Mouse (Mus musculus) cerebellum, postnatal 10 days (tissue): ENCODE measurements around the gene Hist2h2be.

Experiments
- DNase-seq, 2 experiments: peaks; one replicate each; pipeline ENCODE4 v3.0.0; 2021; ENCODE audit warnings: mixed read lengths in 2 of 2

Gene Hist2h2be

DNA sequence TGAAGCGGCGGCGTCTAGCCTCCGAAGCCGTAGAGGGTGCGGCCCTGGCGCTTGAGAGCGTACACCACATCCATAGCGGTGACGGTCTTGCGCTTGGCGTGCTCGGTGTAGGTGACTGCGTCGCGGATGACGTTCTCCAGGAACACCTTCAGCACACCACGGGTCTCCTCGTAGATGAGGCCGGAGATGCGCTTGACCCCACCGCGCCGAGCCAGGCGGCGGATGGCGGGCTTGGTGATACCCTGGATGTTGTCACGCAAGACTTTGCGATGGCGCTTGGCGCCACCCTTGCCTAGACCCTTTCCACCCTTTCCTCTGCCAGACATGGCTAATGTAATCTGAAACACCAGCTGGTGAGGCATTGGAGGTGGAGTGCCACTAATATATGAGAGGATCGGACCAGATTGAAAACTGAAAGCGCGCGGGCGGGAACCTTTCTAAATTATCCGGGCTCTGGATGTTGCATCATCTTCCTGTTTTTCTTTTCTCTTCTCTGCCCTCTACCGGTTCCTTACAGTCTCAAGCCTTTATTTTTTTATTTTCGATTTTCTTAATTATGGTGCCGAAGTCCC lies 42.1 kb downstream of the Hist2h2be start, which contains the start of gene Hist2h4:
Gene Hist2h4, minus strand, starts transcription at position 333 of the 572 bp plus-strand sequence.
- peak; percentile 98 for DNase-seq

DNA sequence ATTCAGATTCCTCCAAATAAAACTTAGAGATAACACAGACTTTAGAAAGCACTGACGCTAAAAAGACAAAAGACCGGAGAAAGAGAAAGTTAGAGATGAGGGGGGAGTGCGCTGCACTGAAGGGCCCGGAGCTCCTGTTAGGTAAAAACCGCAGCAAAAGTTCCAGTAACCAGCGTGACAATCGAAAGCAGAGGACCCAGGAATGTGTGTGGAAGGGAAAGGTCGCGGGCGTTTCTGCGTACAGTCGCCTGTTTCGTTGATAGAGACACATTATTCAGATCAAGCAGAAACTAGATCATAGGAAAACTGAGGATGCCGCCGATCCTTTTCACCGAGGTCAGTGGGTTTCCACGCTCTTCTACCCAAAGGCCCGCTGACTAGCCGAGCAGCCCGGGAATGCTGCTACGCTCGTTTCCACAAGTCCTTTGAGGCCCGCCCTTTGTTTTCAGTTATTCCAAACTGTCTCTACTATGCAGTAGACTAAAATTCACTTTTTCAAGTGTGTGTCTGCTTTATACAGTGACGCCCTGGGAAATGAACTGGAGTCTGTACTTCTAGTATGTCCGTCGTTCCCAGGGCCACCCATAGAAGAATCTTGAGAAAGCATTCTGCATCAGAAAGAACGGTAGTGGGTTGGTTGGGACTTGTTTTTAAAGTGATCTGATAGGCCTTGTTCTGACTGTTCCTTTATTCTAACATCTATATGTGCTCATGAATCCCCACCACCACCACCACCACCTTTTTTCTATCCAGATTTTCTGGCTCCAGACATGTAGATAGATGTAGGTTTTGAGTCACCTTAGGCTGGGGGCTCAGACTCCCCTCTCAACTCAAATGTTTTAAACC lies 42.9 kb downstream of the Hist2h2be start:
- DNase-seq: peak in 1 of 2 experiments; percentile 50

- no peak for DNase-seq
Observed at GRCm38 (mm10) chr3:96264404-96264949, 43.6 kb downstream of the Hist2h2be start.

DNA sequence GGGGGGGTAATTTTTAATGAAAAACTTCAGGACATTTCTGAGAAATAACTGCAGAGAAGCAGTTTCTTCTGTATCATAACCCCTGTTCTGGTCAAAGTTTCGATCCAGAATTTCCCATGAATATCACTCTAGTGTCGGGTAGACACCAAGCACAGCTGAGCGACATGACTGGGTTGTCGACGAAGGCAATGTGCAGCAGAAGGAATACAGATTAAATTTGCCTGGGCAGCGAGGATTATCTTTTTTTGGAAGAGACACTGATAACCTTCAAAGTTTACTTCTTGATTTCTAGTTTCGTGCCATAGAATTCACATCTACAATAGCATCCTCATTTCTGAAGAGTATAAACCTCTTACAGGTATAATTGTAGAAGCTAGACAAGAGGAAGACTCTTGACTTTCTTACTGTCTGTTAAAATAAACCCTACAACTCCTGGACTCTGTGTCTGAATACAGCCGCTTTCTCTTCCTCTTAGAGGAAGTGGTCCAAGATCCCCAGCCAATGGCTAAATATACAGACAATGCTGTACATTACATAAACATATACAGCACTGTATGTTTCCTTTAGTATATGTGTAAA lies 45.3 kb downstream of the Hist2h2be start:
- DNase-seq: no peak

DNA sequence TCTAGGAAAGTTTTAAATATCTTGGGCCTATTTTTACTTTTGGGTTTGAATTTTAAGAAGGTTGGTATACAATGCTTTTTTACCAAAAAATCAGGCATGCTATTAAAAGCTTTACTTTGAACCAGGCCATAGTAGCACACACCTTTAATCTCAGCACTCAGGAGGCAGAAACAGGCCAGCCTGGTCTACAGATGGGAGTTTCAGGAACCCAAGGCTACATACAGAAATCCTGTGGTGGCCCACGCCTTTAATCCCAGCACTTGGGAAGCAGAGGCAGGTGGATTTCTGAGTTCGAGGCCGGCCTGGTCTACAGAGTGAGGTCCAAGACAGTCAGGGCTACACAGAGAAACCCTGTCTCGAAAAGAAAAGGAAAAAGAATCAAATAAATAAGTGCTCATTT lies 46.6 kb downstream of the Hist2h2be start:
- no peak for DNase-seq

- DNase-seq: peak; percentile 86
Observed at GRCm38 (mm10) chr3:96268051-96268775, 47.3 kb downstream of the Hist2h2be start, which contains the start of gene Hist2h3b. Hist2h3b (plus strand) TSS chr3:96268654.

DNA sequence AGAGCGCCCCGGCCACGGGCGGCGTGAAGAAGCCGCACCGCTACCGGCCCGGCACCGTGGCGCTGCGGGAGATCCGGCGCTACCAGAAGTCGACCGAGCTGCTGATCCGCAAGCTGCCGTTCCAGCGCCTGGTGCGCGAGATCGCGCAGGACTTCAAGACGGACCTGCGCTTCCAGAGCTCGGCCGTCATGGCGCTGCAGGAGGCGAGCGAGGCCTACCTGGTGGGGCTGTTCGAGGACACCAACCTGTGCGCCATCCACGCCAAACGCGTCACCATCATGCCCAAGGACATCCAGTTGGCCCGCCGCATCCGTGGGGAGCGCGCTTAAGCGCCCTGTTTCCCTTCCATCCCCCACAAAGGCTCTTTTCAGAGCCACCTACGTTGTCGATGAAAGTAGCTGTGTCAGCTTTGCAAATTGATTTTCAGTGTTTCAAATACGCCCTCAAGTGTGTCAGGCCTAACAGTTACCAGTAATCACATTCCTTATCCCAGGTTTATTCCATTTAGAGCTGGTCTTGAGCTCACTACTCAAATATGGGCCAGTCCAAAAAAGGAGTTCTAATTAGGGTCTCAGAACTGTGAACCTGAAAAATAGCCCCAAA lies 48.0 kb downstream of the Hist2h2be start:
- DNase-seq: peak; percentile 22 to 63

DNA sequence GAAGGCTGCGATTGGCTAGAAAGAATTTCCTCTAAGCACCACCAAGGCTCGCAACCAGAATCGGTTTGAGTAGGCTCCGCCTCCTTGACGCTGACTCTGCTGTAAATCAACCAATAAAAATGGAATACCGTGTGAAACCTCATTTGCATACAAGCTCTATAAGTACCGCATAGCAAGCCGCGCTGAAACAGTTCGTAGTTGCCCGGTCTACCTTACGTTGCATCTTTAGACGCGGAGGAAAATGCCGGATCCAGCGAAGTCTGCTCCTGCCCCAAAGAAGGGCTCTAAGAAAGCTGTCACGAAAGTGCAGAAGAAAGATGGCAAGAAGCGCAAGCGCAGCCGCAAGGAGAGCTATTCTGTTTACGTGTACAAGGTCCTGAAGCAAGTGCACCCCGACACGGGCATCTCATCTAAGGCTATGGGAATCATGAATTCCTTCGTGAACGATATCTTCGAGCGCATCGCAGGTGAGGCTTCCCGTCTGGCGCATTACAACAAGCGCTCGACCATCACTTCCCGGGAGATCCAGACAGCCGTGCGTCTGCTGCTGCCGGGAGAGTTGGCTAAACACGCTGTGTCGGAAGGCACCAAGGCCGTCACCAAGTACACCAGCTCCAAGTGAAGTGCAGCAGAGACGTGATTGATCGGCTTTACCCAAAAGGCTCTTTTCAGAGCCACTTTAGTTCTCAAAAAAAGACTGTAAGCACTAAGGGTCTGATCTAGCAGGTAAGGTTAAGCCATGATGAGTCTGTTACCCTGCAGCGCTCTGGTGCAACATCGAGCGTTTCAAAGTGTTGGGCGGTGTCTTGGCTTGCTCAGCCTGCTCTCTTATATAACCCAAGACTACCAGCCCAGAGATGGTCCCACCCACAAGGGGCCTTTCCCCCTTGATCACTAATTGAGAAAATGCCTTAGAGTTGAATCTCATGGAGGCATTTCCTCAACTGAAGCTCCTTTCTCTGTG lies 48.9 kb downstream of the Hist2h2be start, which contains the start of gene Hist2h2bb:
Gene Hist2h2bb, plus strand, starts transcription at position 242 of the 964 bp plus-strand sequence.
- peak; percentile 89 to 93 for DNase-seq
